Mouse (Mus musculus) frontal cortex, adult 2 months (tissue): ENCODE measurements around the gene Pa2g4. TPM values are rescaled to one million over a fixed set of nuclear protein-coding genes. Genes with fewer than 3 reads are reported as not detected.
"Not testable (repeated sequence)": the region's sequence is repeated elsewhere in the genome, so short reads cannot be mapped to it uniquely, and the experiment has no call there.

ENCODE experiments used
- DNase-seq, 2 experiments: peaks; one replicate each; pipeline ENCODE4 v3.0.0; 2022; ENCODE audit warnings: low spot score in 1 of 2; ENCODE audit errors: extremely low spot score in 1 of 2
- polyA plus RNA-seq: library from polyadenylated mRNA; depleted of rRNA; stranded (reverse); fragments of >200 nt; gene quantifications from 2 replicates; pipeline ENCODE4 v1.2.3, GENCODE M21; 2012

Gene Pa2g4
- polyA plus RNA-seq, 1 experiment, result 78.6 TPM

DNA sequence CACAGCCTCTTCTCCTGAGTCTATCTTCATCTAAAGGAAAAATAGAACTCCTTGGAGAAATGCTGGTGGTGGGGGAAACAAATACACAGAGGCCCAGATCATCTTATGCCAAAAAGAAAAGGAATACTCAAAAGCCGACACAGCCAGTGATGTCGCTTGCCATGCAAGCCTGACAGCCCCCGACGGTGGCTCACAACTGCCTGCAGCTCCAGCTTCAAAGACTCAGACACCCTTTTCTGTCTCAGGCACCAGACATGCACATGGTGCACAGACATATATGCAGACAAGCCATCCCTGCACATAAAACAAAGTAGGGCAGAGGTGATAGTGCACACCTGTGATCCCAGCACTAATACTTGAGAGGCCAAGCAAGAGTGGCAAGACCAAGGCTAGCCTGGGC lies 13.9 kb upstream of the Pa2g4 start:
- no peak for DNase-seq

DNA sequence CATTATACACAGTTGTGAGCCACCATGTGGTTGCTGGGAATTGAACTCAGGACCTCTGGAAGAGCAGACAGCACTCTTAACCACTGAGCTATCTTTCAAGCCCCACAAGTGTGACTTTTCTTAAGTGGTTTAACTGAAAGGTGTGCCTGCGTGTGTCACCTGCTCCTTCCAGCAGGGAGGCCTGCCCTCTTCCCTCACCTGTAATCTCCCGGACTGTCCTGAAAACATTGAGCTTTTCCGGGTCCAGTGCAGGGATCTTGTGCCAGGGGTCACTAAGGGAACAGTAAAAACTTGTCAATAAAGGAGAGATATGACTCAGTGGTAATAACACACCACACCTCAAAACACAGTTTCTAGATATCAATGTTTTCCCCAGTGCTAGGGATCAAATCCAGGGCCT lies 13.5 kb upstream of the Pa2g4 start:
- no peak for DNase-seq

DNA sequence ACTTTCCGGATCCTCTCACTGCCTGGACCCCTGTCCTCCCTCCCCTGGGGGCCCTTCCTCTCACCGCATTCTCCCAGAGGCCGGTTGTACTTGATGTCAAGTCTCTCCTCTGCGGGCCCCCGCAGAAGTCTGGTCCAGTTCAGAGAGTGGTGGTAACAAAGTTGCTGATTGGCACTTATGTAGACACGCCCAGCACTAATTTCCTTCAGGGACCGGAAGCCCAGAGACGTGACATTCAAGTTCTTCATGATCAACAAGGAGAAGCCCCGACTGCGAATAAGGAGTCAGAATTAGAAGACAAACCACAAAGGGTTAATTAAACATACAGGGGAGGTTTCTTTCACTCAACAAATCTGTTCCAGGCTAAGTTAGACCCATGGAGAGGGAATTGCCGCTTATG lies 12.5 kb upstream of the Pa2g4 start:
- DNase-seq, result no peak

DNA sequence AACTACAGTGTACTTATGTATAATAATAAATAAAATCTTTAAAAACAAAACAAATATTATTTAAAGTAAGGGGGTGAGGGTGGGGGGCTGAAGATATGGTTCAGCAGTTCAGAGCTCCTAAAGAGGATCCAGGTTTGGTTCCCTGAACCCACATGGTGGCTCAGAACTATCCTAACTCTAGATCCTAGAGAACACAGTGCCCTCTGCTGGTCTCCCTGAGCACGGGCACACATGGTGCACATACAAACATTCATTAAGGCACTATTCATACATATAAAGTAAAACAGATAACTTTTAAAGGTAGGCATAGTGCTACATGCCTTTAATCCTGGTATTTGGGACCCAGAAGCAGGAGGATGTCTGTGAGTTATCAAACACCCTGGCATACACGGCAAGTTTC lies 9.3 kb upstream of the Pa2g4 start:
- DNase-seq, result no peak

DNA sequence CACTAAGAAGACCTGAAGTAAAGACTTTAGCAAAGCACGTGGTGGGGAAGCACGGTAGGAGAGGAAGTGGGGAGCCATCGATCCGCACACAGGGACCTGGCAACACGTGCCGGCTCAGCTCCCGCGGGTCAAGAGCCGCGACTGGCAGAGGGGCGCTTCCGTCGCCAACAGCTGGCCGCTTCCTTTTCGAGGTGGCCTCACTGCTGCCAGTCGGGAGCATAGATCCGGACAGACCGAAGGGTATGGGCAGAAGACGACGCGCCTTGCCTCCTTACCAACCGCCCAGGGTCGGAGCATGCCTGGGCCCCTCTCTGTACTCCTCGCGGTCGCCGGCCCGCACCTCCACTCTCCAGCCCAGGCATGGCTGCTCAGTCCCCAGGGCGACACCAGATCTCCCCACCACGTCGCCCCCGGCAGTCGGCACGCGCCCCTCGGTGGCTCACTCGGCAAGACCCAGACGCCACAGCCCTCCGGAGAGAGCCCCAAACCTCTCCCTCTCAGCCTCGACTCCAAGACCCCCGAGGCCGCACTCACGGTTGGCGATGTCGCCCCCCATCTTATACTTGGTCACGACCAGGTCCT lies 490 bp downstream of the Pa2g4 start:
- DNase-seq, result no peak

DNA sequence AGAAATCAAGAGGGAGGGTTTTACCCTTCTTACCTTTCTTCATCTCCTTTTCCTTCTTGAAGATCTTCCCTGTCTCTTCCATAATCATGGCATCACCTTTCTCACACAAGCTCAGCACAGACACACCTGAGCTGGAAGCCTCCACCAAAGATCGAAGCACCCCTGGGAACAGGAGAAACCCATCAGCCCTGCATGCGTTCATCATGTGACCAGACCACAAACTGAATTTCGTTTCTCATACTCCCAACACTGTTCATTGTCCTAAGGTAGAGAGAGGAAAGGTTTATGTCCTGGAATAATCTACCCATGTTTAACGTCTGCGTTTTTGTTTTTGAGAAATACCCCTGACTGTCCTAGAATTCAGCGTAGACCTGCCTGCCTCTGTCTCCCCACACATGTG lies 2.2 kb downstream of the Pa2g4 start:
- DNase-seq, result no peak

DNA sequence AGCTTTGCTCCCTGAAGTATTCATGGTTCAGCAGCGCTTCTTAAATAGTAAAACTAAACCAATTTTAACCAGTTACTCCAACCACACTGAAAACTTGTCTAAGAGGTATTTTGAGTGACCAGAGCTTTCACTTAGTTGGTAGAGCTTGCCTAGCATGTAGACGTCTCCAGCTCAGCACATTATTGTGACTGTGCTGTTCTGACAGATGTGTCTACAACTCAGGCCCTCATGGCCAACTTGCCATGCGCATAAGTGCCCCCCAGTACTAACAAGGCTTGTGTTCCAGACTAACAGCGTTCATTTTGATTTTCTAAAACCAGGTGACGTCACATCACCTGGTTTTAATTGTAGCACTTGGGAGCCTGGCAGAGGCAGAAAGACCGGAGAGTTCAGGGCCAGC lies 8.8 kb downstream of the Pa2g4 start:
- no peak for DNase-seq

DNA sequence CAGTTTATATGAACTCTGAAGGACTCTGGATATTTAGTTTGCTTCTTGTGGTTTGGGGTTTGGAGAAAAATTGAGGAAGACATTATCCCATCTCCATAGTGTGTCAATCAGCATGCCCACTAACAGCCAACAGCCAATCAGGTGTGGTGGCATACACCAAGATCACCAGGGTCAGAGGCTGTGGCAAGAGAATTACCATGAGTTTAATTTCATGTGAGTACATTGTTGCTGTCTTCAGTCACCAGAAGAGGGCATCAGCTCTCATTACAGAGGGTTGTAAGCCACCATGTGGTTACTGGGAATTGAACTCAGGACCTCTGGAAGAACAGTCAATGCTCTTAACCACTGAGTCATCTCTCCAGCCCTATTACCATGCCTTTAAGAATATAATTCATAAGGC lies 9.5 kb downstream of the Pa2g4 start:
- no peak for DNase-seq

DNA sequence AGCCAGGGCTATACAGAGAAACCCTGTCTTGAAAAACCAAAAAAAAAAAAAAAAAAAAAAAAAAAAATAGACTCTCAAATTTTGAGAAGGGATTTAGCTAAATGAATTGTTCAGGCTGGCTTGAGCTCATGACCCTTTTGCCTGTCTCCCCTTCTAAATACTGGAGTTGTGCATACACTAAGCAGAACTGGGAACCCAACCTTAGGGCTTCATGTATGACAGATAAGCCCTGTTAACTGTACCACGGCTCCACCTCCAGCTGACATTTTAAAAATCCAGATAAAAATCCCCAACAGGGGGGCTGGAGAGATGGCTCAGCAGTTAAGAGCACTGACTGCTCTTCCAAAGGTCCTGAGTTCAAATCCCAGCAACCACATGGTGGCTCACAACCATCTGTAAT lies 10.2 kb downstream of the Pa2g4 start:
- DNase-seq, result not testable (repeated sequence)

DNA sequence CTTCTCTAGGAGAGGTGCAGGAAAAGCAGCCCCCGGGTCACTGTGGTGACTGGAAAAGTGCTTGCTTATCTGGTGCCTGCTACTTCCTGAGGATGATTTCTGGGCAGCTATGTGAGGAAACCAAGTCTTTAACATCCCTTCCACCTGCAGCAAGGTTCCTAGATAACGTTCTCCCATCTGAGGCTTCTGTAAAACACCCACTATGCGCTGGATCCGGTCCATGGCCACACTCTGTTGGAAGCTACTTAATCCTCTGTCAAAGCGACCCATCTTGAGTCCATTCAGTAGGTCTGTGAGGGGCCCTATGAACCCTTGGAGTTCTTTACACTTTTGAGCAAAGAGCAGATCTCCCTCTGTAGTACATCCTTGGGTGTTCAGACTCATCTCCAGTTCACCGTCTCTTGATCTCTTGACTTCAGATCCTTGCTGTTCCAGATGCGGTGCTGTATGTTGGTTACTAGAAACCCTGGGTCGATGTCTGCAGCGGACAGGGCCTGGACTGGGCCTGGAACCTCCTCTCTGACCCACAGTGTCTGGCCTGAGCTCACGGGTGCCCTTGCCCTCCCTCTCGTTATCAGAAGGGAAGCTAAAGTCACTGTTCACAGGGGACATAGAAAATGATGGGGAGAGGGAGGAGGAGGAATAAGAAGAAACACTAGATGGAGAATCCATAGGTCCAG lies 15.5 kb downstream of the Pa2g4 start:
- DNase-seq, result not testable (repeated sequence)

DNA sequence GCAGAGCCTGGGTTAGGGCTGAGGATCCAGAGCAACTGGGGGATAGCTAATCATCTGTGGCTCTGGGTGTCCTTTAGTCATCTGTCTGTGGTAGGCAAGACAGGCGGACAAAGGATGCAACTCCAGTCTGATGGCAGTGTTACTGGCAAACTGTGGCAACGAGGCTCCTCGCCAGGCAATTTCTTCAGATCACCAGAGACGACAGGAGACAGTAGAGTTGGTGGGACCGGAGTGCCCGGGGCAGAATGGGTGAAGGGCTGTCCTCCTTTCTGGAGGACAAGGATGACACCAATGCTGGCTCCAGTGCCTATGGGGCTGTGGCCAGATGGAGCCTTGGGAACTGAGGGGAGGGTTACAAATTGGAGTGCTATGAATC lies 16.1 kb downstream of the Pa2g4 start:
- DNase-seq, result not testable (repeated sequence)

DNA sequence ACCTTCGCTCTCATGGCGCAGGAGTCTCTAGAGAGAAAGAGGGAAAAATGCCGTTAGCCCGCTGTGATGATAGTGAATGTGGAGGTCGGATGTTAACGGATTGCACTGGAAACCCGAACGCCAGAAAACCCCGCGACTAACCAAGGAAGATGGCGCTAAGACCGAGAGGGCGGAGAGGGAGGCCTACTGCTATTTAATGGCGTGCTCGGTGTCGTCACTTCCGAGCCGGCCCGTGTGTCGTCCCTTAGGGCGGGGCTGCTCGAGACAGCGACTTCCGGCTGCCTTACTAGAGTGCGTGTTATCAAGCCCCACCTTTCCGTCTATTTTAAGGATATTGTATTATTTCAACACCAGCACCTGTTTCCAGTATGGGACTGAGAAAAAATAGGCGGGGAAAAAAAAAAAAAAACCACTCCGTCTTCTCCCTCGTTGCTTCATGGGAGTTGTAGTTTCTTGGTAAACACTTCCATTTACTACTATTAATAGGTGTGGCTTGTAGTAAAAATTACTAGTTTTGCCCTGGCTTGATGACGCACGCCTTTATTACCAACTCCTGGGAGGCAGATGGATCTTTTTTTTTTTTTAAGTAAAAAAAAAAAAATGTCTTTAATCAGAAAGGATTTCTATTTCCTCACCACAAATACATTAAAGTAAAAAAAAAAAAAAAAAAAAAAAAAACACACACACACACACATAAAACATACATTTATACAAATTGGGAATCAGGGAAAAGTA lies 16.7 kb downstream of the Pa2g4 start, which contains the start of gene Rpl41:
Gene Rpl41 (minus strand): TSS at position 359 of the 735 bp plus-strand sequence.
- DNase-seq, result peak; percentile 93 to 94

DNA sequence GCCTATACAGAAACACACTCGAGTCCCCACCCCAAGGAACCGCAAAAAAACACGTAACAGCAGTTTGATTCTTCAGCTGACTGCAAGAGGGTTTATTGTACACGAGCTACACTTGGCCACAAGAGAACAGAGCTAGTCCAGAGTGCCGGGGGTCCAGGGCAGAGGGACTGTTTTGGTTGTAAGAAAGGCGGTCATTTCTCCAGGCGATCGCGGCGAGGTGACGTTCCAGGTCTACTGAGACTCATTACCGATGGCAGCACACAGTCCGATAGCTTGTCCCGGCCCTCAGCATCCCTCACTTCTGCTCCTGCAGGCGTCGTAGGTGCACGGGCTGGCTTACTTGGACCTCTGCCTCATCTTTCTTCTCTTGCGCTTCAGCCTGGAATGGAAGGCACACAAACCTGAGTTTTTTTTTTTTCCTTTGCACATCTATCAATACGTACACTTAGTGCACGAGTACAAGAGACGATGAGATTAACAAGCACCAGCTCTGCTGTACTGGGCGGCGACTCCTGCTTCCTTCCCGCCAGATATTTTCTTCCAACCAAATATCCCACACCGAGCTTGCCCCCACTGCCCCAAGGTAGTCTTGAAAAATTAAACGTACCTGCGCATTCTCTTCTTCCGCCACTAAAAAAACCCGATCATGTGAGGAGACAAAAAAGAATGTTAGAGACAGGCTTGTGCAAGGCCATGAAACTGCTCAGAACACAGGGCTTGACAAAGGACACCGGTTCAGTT lies 17.6 kb downstream of the Pa2g4 start:
- not testable (repeated sequence) for DNase-seq

DNA sequence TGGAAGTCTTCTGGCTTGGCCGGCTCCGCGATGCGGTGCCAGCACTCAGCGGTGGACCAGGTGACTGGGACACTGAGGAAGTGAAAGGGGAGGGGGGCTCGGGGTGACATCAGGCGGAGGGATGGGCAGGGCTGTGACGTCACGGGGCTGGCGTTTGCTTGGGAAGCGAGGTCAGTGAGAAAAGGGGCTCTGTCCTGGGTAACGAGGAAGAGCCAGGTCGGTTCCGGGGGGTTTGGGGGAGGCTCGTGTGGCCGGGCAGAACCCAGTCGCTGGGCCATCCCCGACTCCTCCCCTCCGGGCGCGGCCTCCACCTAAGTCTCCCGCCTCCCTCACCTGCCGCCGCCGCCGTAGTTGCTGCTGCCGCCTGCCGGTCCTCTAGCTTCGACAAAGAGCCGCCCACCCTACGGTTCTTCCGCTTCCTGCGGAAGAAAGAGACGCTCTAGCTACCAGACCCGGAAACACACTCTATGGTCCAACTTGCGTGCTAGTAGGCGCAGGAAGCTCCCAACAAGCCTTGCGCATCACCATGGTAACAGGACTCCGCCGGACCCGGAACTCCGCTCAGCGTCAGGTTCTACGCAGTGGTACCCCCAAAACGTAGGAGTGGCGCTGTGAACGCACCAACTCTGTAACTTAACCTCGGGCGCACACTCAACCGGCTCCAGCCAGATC lies 18.3 kb downstream of the Pa2g4 start, which contains the start of gene Zc3h10:
Gene Zc3h10 (minus strand): TSS at position 414 of the 672 bp plus-strand sequence.
- DNase-seq, result peak; percentile 97

DNA sequence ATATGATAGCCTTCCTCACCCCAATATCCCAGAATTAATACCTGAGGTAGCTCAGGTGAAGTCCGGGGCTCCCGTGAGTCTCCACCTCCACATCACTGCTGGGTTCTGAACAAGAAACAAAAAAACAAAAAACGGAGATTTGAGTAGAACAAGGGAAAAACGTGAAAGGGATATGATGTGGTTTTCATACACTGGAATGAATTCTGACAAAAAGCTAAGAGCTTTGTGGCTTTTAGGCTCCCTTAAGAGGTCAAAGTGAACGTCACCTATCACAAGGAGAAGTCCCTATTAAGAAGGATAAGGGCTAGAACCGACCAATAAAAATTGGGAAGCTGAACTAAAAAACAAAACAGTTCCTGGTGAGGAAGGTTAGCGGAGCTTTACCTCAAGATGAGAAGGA lies 19.0 kb downstream of the Pa2g4 start:
- DNase-seq, result no peak

DNA sequence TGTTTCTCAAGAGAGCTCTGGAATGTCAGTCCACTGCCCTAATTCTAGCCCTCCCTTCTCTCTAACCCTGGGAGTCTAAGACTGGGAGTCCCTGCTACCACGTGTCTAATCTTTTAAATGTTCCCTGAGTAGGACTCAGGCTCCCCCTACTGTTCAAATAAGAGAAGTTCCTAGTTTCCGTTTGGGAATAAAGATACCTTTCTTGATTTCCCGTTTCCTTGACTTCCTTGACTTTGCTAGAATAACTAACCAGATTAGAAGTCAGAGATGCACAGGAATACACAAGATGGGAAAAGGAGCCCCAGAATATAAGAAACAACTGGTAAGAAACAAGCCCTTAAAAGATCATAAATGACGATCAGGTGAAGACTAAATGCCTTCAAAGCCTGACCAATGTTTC lies 19.4 kb downstream of the Pa2g4 start:
- DNase-seq, result peak in 1 of 2 experiments; percentile 58

DNA sequence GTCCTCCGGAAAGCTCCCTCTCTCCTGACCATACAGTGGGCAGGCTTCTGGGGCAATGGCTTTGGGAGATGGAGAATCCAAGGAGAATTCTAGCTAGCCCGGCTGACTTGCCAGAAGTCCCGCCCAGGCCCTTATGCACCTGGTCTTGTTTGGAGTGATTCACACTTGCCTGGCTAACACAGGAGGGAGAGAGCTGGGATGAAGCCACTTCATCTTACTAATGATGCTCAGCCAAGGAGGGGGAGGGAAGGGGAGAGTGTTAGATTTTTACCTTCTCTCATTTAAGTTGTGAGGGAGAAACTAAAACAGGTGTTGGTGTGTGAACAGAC lies 20.3 kb downstream of the Pa2g4 start:
- no peak for DNase-seq

DNA sequence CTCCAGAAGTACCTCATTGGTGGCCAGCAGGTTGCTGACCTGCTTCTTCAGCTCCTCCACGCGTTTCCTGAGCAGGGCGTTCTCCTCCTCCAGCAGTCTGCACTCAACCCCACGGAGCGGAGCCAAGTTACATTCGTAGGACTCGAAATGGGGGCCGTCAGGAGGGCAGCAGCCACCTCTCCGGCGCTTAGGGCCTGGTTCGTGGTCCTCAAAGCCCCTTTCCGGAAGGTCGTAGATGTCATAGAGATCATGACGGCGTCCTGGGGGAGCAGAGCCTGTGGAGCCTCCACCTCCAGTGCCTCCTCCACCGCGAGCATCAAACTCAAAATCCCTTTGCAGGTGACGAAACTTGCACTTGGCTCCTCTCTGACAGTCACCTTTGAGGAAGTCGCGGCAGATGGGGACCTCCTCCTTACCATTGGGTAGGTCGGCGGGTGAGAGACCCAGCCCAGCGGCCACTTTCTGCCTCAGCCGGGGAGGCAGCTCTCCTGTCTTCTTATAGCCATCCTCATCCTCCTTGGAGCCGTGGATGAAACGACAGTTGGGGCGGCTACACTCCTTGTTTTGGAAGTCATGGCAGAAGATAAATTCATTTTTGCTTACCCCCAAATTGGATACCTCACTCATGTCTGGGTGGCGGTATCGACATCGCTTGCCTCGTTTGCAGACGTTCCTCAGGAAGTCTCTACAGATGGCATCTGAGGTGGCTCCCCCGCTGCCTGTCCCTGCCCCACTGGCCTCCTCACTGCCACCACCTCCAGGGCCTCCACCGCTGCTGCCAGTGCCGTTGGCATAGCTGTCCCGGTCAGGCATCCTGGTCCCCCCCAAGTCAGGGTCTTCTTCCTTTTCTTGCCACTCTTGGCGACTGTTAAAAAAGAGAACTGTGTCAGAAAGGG lies 20.9 kb downstream of the Pa2g4 start:
- DNase-seq, result no peak

DNA sequence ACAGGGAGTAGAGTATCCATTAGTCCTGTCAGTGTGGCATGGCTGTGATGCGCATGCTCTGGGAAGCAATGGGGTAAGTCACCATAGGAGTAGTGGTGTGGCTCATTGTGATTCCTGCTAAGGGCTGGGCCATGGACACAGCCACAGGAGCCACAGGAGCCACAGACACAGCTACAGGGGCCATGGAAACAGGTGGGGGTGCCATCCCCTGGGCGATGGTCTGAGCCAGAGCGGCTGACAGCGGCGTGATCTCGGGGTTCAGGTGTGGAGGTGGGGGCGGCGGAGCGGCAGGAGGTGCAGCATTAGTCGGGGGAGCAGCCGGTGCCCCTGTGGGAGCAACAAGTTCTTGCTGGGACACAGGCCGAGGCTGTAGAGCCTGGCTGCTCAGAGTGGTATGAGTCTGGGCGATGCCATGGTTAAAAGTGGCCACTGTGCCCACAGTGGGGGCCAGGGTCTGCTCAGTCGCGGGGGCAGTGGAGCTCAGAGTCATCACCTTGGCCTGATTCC lies 21.6 kb downstream of the Pa2g4 start:
- DNase-seq, result no peak

DNA sequence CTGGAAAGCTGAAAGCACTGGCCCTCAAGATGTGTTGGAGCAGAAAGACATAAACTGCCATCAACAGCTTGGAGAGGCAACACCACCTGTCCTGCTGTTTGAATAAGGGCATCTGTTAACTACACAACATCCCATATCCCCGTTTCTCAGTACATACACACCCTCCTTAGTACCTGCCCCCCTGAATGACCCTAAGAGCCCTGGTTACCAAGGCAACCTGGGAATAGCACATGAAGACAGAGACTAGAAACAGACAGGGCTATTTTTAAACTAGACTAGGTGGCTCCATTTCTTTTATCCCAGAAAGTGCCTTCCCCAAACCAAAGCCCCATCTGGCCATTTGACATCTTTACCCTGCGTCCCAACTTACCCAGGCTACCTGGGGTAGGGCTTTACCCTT lies 22.7 kb downstream of the Pa2g4 start:
- DNase-seq, result no peak
